Mouse (Mus musculus) common myeloid progenitor, adult 5-6 weeks (primary cell): Measurements from ENCODE around the gene Rspo1. TPM values are rescaled to one million over a fixed set of nuclear protein-coding genes. Genes with fewer than 3 reads are reported as not detected.
A peak's percentile ranks its signal among the peaks of the same experiment; 100 is the strongest.

Experiments
- ATAC-seq: replicated peaks from 2 replicates; pipeline ENCODE4 v1.8.0; 2016; ENCODE audit warnings: low read depth, mild to moderate bottlenecking, moderate TSS enrichment, inconsistent platforms; ENCODE audit not compliant: poor library complexity, severe bottlenecking
- total RNA-seq: library from RNA; stranded (forward); fragments of 200-1000, 187-1606 nt; gene quantifications from 2 replicates; pipeline ENCODE4 v1.2.3, GENCODE M21; 2017

Rspo1 gene
- total RNA-seq, 1 experiment from 2014 or later, result 2.4 TPM

- no peak for ATAC-seq
Observed at GRCm38 (mm10) chr4:125017431-125017830, 31.2 kb downstream of the Rspo1 start.

GRCm38 (mm10) chr4:125020780-125021538 lies 34.7 kb downstream of the Rspo1 start:
- ATAC-seq, result peak; percentile 77

DNA sequence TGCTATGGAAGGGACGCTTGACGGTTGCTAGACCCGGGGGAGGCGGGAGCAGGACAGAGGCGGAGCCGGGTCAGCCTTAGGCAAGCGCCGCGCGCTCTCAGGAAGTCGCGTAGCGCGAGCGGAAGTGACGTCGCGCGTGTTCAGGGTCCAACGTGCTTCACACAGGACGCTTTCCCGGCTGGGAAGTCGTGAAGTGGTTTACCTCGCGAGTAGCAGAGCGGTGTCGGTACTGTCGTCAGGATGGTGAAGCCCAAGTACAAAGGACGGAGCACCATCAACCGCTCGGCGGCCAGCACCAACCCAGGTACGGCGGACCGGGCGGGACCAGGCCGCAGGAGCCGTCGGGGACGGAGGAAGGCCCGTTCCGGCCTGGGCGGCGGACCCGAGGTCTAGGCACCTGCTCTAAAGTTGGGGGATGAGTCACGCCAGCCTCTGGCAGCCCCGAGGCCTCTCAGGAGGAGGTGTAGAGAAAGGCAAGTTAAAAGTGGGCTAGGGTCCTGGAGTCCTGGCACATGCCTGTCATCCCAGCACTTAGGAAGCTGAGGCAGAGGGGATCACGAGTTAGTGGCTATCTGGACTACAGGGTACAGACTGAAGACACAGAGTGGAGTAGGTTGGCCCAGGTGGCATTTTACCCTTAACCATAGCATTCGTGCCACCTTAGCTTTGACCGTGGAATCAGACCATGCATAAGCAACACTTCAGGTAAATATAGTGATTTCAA lies 43.8 kb downstream of the Rspo1 start:
- peak; percentile 100 for ATAC-seq

- no peak for ATAC-seq
Observed at GRCm38 (mm10) chr4:125034341-125034740, 48.1 kb downstream of the Rspo1 start.

DNA sequence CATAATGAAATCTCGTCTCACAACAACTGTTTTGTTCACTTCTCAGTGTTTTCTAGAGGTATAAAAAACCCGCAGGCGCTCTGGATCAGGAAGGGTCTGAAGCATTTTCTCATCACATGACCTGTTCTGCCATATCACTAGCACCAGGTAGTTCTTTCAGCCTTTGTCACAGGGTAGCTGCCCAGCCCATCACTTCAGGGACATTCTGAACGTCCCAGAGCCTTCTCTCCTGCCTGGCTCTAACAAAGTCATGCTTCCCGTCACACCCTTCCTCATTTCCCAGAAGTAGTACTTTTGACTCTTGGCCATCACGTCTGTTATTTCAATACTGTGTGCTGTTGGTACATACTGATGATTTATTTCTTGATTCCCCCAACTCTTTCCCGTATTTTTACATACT lies 58.2 kb downstream of the Rspo1 start:
- ATAC-seq, result no peak

- ATAC-seq, result peak; percentile 70
Observed at GRCm38 (mm10) chr4:125055385-125055784, 69.2 kb downstream of the Rspo1 start.

DNA sequence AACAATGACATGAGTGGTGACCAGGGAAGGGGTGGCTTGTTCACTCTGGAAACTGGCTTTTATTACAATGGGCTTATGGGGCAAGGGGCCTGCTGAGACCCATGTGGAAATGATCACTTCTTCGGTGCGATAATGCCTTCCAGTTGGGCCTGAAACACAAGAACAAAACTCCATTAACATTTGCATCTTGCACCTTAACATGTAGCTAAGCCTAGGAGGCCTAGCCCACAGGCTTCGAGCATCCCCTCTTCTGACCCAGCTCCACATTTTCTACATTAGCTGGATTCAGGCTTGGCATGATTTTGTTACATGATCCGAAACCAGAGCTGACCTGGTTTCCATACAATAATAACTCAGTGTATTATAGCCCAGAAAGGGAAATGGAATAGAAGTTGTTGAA lies 70.2 kb downstream of the Rspo1 start:
- no peak for ATAC-seq

DNA sequence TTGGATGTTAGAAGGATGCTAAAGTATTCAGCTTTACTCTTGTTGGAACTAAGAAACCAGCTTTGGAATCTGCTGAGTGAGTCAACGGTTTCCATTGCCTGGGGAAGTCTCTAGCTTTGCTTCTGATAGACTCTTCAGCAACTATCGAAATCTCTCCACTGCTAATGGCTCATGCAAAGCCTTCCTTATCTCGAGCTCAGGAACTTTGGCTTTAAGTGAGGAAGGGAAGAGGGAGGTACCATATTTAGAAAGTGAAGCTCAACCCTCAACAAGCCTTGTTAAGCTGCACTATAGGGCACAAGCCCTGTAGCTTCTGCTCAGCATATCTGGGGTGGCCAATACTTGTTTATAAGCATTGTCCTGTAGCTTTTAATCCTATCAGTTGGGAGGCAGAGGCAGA lies 71.0 kb downstream of the Rspo1 start:
- ATAC-seq, result 0 out of 2 replicates have a peak, but pooled peaks have one; percentile 6

DNA sequence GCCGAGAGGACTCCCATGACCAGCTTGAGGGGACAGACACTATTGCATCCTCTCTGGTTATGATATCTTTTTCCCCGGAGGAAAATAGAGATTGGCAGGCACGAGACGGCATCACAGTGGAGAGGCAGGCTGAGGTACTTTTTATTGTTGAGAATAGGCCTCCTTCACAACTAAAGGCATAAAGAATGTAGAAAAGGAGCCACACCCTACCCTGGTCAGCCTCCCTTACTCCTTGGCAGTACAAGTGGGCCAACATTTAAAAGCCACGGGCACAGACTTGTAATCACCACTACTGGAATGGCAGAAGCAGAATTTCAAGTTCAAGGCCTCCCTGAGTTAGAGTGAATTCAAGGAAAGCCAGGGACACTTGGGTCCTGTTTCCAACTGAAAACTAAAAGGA lies 71.8 kb downstream of the Rspo1 start:
- ATAC-seq, result no peak

Other genes starting within 250 kb of the Rspo1 start
- gene Inpp5b, start 244.6 kb upstream of the Rspo1 start, total RNA-seq, result 32.2 and 50.2 TPM in 2 replicates
- 26.1 and 35.9 TPM in 2 replicates for gene Mtf1, start 184.3 kb upstream of the Rspo1 start, total RNA-seq
- gene Yrdc, start 135.8 kb upstream of the Rspo1 start, total RNA-seq, result 33.4 and 55.0 TPM in 2 replicates
- gene 1110065P20Rik, start 135.2 kb upstream of the Rspo1 start, total RNA-seq, result 2.9 and 7.0 TPM in 2 replicates
- 0.55 TPM in 1 of 2 replicates, not detected in the other for gene Maneal, start 124.3 kb upstream of the Rspo1 start, total RNA-seq
- not detected in 2 replicates for gene Epha10, start 105.5 kb upstream of the Rspo1 start, total RNA-seq
- gene 9930104L06Rik, start 49.4 kb upstream of the Rspo1 start, total RNA-seq, result 12.0 and 14.3 TPM in 2 replicates
- gene Cdca8, start 47.1 kb upstream of the Rspo1 start, total RNA-seq, result 108 and 117 TPM in 2 replicates
- gene Gnl2, start 30.2 kb downstream of the Rspo1 start, total RNA-seq, result 182 and 228 TPM in 2 replicates
- not detected in 2 replicates for gene Dnali1, start 79.3 kb downstream of the Rspo1 start, total RNA-seq
- 22.0 and 27.8 TPM in 2 replicates for gene Snip1, start 80.2 kb downstream of the Rspo1 start, total RNA-seq
- gene Meaf6, start 98.7 kb downstream of the Rspo1 start, total RNA-seq, result 43.8 and 44.0 TPM in 2 replicates
- 8.1 and 9.6 TPM in 2 replicates for gene Zc3h12a, start 141.4 kb downstream of the Rspo1 start, total RNA-seq